Mouse (Mus musculus): ENCODE measurements around the gene Klhl26.

Gene Klhl26

DNA sequence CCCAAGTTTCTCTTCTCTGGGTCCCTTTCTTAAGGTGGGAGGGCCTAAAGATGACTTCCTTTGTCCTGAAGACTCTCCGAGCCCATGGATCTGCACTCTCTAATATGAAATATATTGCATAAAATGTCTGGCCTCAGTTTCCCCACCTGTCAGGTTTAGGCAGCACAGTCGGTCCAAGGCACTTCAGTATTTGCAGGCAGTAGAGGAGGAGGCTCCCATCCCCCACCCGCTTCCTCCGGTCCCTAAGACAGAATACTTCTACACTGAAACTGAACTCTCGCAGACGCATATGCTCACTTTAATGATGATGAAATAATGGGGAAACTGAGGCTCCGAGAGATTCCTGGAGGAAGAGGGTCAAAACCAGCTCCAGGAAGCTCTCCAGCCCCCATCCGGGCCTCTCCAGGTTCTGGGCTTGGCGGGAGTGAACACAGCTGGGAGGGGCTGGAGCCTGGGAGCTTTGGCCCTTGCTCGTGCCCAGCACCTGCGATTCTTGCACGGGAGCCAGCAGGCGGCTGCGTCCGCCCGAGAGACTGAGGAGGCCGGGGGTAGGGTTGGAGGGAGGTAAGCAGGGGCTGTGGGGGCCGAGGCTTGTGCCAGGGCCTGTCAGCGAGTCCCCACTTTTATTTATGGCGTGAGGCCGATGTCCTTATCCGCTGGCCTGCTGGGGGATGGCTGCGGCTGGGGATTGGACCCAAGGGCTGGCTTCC, 25.2 kb upstream of the Klhl26 start:
- no peak for DNase-seq (ENCODE audit: low read depth, low spot score)

DNA sequence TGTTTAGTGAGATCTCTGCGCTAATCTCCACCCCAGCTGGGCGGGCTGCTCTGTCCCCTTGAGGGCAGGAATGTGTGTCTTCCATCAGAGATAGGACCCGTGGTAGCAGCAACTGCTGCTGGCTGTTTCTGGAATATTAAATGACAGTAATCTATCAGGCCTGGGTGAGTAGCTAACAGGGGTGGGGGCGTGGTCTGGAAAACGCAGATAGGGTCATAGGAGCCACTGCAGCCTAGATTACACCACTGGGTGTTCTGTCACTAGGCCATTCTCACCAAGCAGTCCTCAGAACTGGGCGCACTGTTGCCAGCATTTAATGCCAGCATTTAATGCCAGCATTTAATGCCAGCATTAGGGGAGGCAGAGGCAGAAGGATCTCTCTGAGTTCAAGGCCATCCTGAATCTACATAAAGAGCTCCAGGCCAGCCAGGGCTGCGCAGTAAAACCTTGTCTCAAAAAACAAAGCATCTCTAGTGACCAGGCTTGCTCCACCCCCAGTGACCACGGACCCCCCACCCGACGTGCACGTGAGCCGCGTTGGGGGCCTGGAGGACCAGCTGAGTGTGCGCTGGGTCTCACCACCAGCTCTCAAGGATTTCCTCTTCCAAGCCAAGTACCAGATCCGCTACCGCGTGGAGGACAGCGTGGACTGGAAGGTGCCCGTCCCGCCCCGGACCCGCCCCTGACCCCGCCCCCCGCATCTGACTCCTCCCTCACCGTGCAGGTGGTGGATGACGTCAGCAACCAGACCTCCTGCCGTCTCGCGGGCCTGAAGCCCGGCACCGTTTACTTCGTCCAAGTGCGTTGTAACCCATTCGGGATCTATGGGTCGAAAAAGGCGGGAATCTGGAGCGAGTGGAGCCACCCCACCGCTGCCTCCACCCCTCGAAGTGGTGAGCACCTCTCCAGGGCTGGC, 23.9 kb upstream of the Klhl26 start:
- no peak for DNase-seq (ENCODE audit: low read depth, low spot score)

DNA sequence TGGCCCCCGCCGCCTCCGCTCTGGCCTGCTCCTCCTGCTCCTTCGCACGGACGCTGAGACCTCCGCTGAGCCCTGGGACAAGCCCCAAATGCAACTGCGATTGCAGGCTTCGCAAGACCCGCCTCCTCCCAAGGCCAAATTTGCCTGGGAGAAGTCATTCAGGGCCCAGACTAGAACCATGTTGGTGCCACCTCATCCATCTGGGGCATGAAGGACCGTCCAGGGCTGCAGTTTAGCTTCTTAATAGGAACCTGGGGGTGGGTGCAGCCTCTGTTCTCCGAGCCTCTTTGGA, 18.9 kb upstream of the Klhl26 start:
- no peak for DNase-seq (ENCODE audit: low read depth, low spot score)

DNA sequence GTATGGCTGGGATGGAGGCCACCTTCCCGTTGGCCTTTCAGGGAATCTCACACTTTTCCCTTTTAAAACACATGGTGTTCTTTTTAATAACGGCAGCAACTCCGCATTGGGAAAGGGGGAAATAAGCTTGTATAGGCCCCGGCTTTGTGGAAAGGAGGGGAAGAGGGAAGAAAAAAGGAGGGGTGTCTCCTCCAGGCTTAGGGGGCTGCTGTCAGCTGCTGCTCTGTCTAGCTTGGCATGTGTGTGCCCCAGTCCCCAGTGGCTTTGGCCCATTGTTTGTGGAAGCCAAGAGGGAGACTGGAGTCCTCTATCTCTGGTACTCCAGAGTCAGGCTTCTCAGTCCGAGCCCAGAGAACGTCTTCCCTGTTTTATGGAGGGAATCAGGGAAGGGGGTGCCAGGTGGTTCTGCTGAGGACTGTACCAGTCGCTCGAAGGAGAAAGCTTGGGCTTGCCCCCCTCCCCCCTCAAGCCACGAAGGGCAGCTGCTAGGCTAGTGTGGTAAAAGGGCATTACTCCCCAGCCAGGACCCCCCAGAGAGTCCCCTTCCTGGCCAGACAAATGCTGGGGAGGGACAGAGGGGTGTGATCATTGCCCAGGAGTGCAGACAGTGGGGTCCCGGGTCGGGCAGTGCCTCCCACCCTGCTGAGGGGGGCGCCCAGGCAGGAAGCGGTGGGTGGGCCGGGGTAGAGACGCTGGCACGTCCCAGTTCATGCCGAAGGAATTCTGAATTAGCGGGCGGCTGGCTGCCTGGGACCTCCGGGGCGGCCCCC, 18.4 kb upstream of the Klhl26 start:
- DNase-seq (ENCODE audit: low read depth, low spot score): no peak

DNA sequence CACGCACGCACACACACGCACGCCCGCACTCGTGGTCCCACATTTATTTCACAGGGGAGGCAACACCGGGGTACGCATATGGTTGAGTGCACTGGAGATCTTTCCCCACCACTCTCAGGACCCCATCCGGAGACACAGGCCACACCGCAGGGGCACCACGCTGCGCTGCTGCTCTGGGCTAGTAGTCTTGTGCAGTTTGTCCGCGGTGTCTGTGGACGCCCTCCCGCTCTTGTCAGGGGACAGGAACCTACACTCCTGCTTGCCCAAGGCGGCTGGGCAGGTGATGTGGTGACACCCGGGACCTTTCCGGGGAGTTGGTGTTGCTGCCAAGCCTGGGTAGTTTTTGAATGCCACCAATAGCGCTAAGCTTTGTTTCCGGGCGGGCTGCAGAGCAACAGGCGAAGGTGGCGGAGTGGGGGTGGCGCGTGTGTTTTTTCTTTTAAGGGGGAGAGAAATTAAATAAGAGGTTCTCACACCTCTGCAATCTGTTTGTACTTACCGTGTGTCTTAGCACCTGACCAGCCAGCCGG, 17.7 kb upstream of the Klhl26 start:
- DNase-seq (ENCODE audit: low read depth, low spot score): no peak

DNA sequence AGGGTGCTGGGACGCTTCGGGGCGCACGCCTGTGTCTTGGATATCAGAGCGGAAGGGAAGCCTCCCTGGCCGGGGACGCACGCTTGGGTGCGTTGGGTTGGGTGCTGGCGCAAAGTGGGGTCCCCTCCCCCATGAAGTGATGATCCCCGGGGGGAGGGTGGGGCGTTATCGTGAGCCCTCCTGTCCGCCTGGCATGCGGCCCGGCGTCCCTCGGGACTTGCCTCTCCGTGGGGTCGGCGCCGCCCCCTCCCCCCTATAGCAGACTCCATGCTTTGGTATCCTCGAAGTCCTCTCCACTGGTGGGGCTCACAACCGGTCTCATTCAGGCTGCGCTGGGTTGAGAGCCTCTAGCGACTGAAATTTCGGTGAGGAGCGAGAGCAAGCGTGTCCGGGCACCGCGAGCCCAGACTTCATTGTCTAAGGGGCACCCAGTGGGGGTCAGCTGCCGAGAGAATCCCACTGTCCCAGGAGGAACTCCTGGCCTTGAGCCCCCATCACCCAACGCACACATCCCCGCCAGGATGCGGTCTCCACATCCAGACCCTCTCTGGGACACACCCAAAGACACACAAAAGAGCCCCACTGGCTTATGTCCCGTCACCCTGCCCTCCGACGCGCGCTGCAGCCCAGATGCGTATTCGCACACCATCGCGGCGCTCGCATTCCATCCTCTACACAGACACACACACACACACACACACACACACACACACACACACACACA, 17.1 kb upstream of the Klhl26 start:
- no peak for DNase-seq (ENCODE audit: low read depth, low spot score)

DNA sequence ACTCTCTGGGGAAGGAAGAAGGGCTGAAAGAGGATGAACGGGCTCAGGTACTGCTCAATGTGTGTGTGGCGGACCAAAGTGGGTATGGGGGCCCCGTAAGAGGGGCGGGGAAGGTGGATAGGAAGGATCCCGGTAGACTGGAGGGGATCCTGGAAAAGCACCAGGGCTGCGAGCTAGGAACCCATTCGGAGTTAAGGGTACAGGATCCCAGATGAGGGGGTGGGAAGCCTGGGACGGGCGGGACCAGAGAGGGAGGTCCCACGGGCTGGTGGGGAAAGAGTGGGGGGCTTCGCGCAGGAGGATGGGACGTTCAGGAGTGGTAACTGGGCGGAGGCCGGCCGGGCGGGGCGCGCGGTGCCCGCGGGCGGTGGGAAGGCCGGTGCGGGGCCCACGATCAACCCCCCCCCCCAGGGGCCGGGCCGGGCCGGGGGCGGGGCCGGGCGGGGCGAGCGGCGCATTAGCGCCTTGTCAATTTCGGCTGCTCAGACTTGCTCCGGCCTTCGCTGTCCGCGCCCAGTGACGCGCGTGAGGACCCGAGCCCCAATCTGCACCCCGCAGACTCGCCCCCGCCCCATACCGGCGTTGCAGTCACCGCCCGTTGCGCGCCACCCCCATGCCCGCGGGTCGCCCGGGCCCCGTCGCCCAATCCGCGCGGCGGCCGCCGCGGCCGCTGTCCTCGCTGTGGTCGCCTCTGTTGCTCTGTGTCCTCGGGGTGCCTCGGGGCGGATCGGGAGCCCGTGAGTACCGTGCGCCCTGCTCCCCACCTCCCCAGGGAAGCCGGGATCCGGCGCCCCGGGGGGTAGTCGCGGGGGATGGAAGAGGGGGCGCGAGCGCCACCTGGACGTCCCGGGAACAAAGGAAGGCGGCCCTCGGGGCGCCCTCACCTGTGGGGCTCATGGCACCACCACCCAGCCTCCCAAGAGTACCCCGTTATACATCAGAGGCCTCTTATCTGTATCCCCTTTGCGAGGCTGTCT, 16.2 kb upstream of the Klhl26 start, which contains the start of gene Crlf1:
Gene Crlf1 (plus strand): TSS at position 495 of the 977 bp plus-strand sequence.
- no peak for DNase-seq (ENCODE audit: low read depth, low spot score)

DNA sequence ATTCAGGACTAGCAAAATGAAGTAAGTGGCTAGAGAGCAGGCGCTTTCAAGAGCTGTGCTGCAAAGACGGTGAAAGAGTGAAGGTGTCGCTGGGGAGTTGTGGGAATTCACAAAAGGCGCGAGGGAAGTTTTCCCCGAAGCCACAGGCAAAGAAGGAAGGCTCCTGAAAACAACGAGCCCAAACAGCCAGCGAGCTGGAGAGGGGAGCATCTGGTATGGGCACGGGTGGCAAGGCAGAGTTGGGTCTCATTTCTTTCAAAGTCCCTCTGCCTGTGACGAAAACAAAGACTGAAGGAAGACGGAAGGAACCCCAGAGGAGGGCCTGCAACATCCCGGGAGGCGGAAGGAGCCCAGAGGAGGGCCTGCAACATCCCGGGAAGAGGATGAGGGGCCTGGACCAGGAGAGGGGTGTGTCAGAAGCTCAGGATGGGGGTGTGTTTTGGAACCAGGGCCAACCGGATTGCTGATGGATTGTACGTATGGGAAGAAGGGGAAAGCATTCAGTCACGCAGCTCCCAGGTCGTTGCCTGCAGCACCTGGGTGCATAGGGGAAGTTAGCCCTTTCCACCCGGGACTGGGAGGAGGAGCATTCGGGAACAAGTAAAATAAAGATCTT, 14.2 kb upstream of the Klhl26 start:
- DNase-seq (ENCODE audit: low read depth, low spot score): no peak

DNA sequence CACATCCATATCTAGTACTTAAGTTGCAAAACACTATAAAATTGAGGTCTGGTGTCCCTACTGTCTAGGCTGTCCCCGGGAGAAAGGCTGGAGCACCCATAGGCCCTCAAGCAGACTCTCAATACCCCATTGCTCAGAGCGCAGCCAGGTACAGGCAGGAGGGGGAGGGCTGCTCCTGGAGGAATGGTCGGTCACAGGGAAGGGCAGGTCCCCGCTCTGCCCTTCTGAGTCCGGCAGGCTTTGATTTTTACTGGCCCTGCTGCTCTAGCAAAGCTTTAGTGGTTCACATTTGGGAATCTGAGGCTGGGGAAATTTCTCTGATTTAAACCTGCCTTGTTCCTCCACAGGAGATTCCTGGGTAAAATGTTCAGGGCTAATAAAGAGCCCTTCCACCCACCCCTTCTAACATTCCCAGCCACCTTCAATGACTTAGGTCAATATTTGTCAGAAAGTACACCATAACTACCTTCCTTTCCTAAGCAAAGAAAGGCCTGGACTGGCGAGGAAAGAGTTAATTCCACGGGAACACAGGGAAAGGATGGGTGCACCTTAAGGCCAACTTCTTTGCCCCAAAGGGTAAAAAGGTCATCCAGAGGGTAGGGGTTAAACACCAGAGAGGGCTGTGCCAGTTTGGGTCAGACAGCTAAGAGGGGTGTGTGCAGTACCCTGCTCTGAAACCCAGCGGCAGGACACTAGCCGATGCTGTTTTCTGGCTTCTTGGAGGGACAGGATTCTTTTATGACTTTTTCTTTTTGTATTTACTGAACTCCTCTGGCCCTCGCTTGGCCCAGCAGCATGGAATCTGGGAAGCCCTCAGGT, 13.5 kb upstream of the Klhl26 start:
- no peak for DNase-seq (ENCODE audit: low read depth, low spot score)

DNA sequence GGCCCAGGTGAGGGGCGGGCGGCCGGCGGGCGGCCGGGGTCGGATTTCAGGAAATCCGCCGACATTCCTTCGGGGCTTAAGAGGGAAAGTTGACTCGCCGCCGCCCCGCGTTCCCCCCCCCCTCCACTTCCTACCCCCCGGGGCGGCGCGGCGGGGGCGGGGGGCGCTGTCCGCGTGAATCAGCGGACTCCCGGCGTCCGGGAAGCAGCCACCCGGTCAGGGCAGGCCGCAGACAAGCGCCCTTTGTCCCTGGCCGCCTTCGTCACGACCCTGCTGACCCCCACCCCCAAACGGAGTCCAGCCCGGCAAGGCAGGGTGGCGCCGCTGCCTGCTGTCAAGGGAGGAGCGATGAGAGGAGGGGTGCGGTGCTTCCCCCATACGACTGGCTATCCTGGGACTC, 12.8 kb upstream of the Klhl26 start:
- DNase-seq (ENCODE audit: low read depth, low spot score): no peak

DNA sequence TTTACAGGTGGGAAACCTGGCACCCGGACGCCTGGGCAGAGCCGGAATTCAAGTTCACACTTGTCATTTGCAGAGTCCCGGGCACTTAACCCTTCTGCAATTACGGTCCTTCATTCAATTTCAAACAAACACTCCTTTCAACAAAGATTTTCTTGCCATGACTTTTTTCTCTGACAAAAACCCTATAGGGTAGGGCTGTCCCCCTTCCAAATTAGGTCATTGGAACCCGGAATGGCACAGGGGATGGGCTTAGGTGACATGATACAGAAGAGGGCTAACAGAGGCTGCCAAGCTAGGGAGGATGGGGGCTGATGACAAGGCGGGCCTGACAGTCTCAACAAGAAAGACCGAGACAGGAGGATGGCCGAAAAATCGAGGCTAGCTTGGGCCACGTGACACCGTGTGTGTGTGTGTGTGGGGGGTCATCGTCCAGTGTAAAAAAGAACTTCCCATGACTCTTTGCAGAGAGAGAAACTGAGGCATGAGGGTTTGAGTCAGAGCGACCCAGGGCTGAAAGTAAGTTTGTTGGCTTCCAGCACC, 12.2 kb upstream of the Klhl26 start:
- DNase-seq (ENCODE audit: low read depth, low spot score): no peak

DNA sequence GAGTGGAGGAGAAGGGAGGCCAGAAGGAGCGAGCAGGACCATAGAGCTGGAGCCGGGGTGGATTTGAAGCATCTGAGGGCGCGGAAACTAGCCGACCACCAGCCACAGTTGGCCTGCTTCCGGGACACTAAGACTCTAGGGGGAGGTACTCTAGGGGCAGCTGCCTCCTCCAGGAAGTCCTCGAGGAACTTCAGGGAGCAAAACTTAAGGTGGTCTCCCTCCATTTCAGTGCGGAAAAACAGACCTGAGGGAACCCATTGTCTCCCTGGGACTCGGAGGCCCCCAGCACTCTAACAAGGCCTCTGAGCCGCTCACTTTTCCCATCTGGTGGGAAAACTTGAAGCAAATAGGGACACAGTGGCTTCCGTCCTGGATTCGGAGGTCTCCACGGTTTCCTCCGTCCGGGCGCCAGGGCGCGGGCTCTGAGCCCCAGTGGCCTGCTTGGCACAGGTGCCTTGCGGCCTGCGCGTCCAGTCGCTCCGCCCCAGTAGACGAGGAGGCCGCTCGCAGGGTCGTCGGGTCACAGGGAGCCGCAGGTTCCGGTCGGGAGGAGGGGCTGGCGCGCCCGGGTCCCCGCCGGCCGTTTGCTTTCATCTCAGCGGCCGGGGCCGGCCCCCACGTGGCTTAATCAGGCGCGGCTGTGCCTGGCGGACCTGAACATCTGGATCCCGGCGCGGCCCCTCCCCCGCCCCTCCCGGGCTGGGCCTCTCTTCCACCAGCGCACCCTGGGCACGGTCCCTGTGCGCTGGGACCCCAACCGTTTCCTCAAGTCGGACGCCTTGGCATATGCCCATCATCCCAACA, 11.4 kb upstream of the Klhl26 start:
- DNase-seq (ENCODE audit: low read depth, low spot score): no peak

DNA sequence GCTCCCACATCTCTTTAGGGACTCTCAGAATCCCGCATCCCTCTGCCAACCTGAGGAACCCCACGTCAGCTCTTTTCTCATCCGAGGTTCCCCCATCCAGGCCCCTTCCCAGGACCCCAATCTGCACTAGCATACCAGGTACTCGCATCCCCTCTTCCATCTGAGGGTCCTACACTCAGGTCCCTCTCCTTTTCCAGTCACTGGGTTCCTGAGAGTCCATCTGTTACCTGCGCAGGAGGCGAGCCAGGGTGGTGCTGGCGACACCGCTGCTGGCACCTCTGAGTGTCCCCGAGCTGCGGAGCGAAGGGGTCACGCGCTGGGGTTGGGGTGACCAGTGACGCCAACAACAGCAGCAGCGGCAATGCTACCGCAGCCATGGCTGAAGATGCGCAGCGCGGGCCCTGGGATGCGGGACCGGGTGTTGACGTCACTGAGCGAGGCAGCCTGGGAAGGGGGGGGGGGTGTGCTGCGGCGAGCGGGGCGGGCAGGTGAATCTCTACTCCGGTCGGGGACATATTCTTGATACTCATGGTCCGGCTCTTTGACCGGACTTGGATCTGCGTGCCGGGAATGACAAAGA, 10.3 kb upstream of the Klhl26 start, which contains the start of gene Tmem59l:
Gene Tmem59l (minus strand): TSS at position 418 of the 580 bp plus-strand sequence.
- no peak for DNase-seq (ENCODE audit: low read depth, low spot score)

DNA sequence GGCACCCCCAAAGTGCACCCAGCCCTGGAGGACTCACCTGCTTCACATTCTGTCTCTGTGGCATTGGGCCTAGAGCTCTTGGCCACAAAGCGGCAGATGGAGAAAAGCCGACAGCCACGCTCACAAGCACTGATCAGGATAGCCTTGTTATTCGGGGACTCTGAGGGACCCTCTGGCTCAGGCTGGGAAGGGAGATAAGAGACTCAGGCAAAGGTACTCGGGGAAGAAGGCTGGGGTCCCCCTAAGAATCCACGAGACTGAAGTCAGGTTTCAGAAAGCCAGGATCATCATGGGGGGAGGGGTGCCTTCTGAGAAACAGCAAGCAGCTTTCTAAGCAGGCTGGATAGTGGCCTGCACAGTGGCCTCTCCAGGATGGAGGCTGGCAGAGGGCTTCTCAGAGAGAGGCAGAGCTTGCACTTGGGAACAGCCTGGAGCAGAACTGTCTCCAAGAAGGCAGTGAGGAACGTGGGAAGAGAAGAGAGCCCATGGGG, 9.5 kb upstream of the Klhl26 start:
- no peak for DNase-seq (ENCODE audit: low read depth, low spot score)

DNA sequence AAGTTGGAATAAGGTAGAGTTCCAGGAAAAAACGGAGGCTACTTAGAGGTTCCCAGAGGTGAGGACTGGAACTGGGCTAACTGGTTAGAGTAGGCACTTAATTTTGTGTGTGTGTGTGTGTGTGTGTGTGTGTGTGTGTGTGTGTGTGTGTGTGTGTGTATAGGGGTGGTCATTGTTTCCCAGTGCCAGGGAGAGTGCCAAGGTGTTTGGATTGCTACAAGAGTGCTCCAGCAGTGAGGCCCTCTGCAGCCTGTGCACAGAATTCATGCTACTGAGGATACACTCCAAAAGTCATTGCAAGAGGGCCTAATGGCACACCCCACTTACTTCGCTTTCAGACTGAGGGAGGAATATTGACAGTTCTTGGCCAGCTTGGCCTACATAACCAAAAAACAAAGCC, 6.2 kb upstream of the Klhl26 start:
- DNase-seq (ENCODE audit: low read depth, low spot score): no peak

DNA sequence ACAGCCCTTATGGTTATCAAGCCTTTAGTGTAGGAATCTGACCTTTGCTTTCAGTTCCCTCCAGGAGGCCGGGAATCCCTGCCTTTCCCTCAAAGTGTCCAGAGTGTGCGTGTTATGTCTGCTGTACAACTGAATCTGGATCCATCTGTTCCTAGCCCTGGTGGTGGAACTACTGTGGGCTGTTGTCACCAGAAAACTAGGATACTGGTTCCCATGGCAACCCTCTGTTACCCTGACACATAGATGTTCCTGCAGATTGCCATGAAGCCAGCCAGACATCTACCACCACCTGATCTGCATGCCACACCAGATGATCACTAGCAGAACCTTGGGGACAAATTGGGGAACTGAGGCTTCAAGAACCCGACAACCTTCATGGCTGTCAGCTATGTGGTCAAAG, 5.1 kb upstream of the Klhl26 start:
- DNase-seq (ENCODE audit: low read depth, low spot score): no peak

Data from WW6 (cell line).